Comparison of ENCODE assay signal across 9 mouse cellular contexts in the genomic region with DNA sequence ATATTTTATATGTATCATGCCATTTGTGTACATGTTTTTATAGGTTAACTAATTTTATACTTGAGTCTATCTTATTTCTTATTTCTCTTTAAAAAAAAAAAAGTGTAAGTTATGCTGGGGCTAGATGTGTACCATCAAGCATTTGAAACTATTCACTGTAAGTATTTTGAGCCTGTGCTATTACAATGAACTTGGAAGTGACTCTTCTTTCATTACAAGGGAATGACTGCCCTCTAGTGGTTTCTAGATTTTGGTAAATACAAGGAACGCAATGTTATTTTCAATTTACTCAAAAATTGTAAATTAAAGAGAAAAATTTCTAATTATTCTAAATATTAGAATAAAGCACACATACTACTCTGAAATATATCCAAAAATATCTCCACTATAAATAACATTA.
DNase-seq lines count a peak whose midpoint lies in the region; ATAC-seq lines count a peak whose summit lies in the region.
"Had no signal": no experiment of that assay in that cellular context is flagged by ENCODE, and none has a peak within 500 bp of the region (broad histone marks: within the 10 kb centered on the region; RNA-seq: fewer than 3 reads in every experiment).

No protein-coding gene starts in this region.

- no peak overlapping the region for H3K27ac ChIP-seq in hindbrain, embryonic 11.5 days (ENCODE audit: low read depth, low read length)
- no peak overlapping the region for H3K27ac ChIP-seq in hindbrain, embryonic 10.5 days
- no peak overlapping the region for H3K27ac ChIP-seq in midbrain, embryonic 12.5 days (replicated peaks)
- H3K27ac ChIP-seq: heart, embryonic 13.5 days had no signal

- H3K4me2 ChIP-seq in hindbrain, embryonic 11.5 days (replicated peaks; ENCODE audit: low read depth, low read length): no peak overlapping the region
- no peak overlapping the region for H3K4me2 ChIP-seq in midbrain, embryonic 12.5 days (replicated peaks)
- H3K4me2 ChIP-seq: heart, embryonic 13.5 days had no signal

- no peaks in the 10 kb centered on the region for H3K27me3 ChIP-seq in hindbrain, embryonic 11.5 days (ENCODE audit: control insufficient read depth, insufficient read depth, low read length)
- no peaks in the 10 kb centered on the region for H3K27me3 ChIP-seq in hindbrain, embryonic 10.5 days (ENCODE audit: insufficient read depth, poor library complexity, severe bottlenecking)
- no peaks in the 10 kb centered on the region for H3K27me3 ChIP-seq in midbrain, embryonic 12.5 days
- H3K27me3 ChIP-seq: heart, embryonic 13.5 days had no signal

- no peak overlapping the region for H3K4me3 ChIP-seq in hindbrain, embryonic 11.5 days (ENCODE audit: low read depth, low read length)
- H3K4me3 ChIP-seq in hindbrain, embryonic 10.5 days: no peak overlapping the region
- no peak overlapping the region for H3K4me3 ChIP-seq in midbrain, embryonic 12.5 days
- H3K4me3 ChIP-seq: heart, embryonic 13.5 days had no signal

- ATAC-seq in hindbrain, embryonic 11.5 days (ENCODE audit: low FRiP score): peak; percentile 72; the same call in 1 of the 2 replicates
- peak; percentile 78; the same call in 1 of the 2 replicates for ATAC-seq in midbrain, embryonic 12.5 days (ENCODE audit: low FRiP score, low read depth)

- H3K9ac ChIP-seq in hindbrain, embryonic 11.5 days (ENCODE audit: low read depth, low read length): no peak overlapping the region
- H3K9ac ChIP-seq in midbrain, embryonic 12.5 days (replicated peaks): no peak overlapping the region
- H3K9ac ChIP-seq: heart, embryonic 13.5 days had no signal

- H3K36me3 ChIP-seq in hindbrain, embryonic 11.5 days (ENCODE audit: control insufficient read depth, insufficient read depth, low read length): no peaks in the 10 kb centered on the region
- no peaks in the 10 kb centered on the region for H3K36me3 ChIP-seq in hindbrain, embryonic 10.5 days
- no peaks in the 10 kb centered on the region for H3K36me3 ChIP-seq in midbrain, embryonic 12.5 days
- H3K36me3 ChIP-seq: heart, embryonic 13.5 days had no signal

- peak; percentile 64 for DNase-seq in hindbrain, embryonic 11.5 days (ENCODE audit: low spot score)
- no peak for DNase-seq in hindbrain, embryonic 10.5 days (ENCODE audit: low spot score)
- peak; percentile 55 for DNase-seq in ES-CJ7 (ENCODE audit: low read depth, low spot score)
- peak; percentile 83 for DNase-seq in embryo, embryonic 10.5 days (ENCODE audit: low spot score)
- no peak for DNase-seq in layer of hippocampus, postnatal 36 days
- no peak for DNase-seq in layer of hippocampus, postnatal 25 days (ENCODE audit: extremely low spot score in 1 of 2, low spot score in 1 of 2)
- DNase-seq in kidney, adult 18-20 months: no peak

- H3K9me3 ChIP-seq in hindbrain, embryonic 11.5 days (ENCODE audit: control insufficient read depth, low read length): no peaks in the 10 kb centered on the region
- no peaks in the 10 kb centered on the region for H3K9me3 ChIP-seq in hindbrain, embryonic 10.5 days
- H3K9me3 ChIP-seq in midbrain, embryonic 12.5 days: no peaks in the 10 kb centered on the region
- H3K9me3 ChIP-seq: heart, embryonic 13.5 days had no signal

- H3K4me1 ChIP-seq in hindbrain, embryonic 11.5 days (replicated peaks; ENCODE audit: control insufficient read depth, insufficient read depth, low read length): no peaks in the 10 kb centered on the region
- H3K4me1 ChIP-seq in hindbrain, embryonic 10.5 days (replicated peaks): no peaks in the 10 kb centered on the region
- no peaks in the 10 kb centered on the region for H3K4me1 ChIP-seq in midbrain, embryonic 12.5 days
- H3K4me1 ChIP-seq: heart, embryonic 13.5 days had no signal

- 45% methylated on average over 1 of the region's 1 CpGs for WGBS in hindbrain, embryonic 11.5 days
- 36% methylated on average over 1 of the region's 1 CpGs for WGBS in hindbrain, embryonic 10.5 days
- 45% methylated on average over 1 of the region's 1 CpGs for WGBS in midbrain, embryonic 12.5 days

Comparison
In these comparisons a context has a peak if more than half of its experiments do, and no peak if none do; other contexts are left out.
1. DNase-seq: peak in hindbrain, embryonic 11.5 days (single experiment), ES-CJ7 (single experiment) and embryo, embryonic 10.5 days (single experiment); none in hindbrain, embryonic 10.5 days (single experiment), layer of hippocampus, postnatal 36 days (0 of 2), layer of hippocampus, postnatal 25 days (0 of 2) and kidney, adult 18-20 months (single experiment).